Mouse (Mus musculus): ENCODE results near the gene Ints5. TPM values are rescaled to one million over a fixed set of nuclear protein-coding genes. Genes with fewer than 3 reads are reported as not detected.
"Not testable (repeated sequence)": the region's sequence is repeated elsewhere in the genome, so short reads cannot be mapped to it uniquely, and the experiment has no call there.

Ints5 gene
- 10 to 100 TPM; 22.6 to 24.3 TPM for total RNA-seq (2021)

GRCm38 (mm10) chr19:8892829-8893766 lies at the start of gene Ints5:
Ints5 (plus strand) TSS chr19:8893005.
- intact Hi-C loops (cut with DNase I), result no loop called here
- peak; percentile 84 to 89 for DNase-seq (ENCODE audit: low spot score in 2 of 2)

GRCm38 (mm10) chr19:8844371-8845129 lies 48.3 kb upstream of the Ints5 start:
- intact Hi-C loops (cut with DNase I), result loop anchor here (5.0 kb wide), 2 partner anchors 43 to 268 kb away; partner anchors contain the start of genes 1810009A15Rik and Gm49416
- peak; percentile 79 to 83 for DNase-seq (ENCODE audit: low spot score in 2 of 2)

- intact Hi-C loops (cut with DNase I), result no loop called here
- no peak for DNase-seq (ENCODE audit: low spot score in 2 of 2)
Observed at GRCm38 (mm10) chr19:8848356-8848755, 44.4 kb upstream of the Ints5 start.

GRCm38 (mm10) chr19:8850402-8850901 lies 42.4 kb upstream of the Ints5 start, which contains the start of gene Lrrn4cl:
Lrrn4cl (plus strand) TSS chr19:8850768.
- intact Hi-C loops (cut with DNase I), result no loop called here
- no peak for DNase-seq (ENCODE audit: low spot score in 2 of 2)

GRCm38 (mm10) chr19:8851639-8852038 lies 41.2 kb upstream of the Ints5 start:
- intact Hi-C loops (cut with DNase I), result no loop called here
- DNase-seq (ENCODE audit: low spot score in 2 of 2), result no peak

- intact Hi-C loops (cut with DNase I), result no loop called here
- peak in 1 of 2 experiments; percentile 70 for DNase-seq (ENCODE audit: low spot score in 2 of 2)
Observed at GRCm38 (mm10) chr19:8852236-8852928, 40.4 kb upstream of the Ints5 start.

GRCm38 (mm10) chr19:8853117-8853516 lies 39.7 kb upstream of the Ints5 start:
- intact Hi-C loops (cut with DNase I), result no loop called here
- DNase-seq (ENCODE audit: low spot score in 2 of 2), result peak in 1 of 2 experiments; percentile 76

GRCm38 (mm10) chr19:8857689-8858088 lies 35.1 kb upstream of the Ints5 start:
- intact Hi-C loops (cut with DNase I), result loop anchor here (5.0 kb wide), 1 partner anchor 255 kb away; no protein-coding TSS in a partner anchor
- no peak for DNase-seq (ENCODE audit: low spot score in 2 of 2)

GRCm38 (mm10) chr19:8859018-8859417 lies 33.8 kb upstream of the Ints5 start:
- DNase-seq (ENCODE audit: low spot score in 2 of 2), result no peak
- intact Hi-C loops (cut with DNase I), result loop anchor here (5.0 kb wide), 1 partner anchor 253 kb away; no protein-coding TSS in a partner anchor

GRCm38 (mm10) chr19:8864265-8864664 lies 28.5 kb upstream of the Ints5 start:
- intact Hi-C loops (cut with DNase I), result no loop called here
- DNase-seq (ENCODE audit: low spot score in 2 of 2), result peak in 1 of 2 experiments; percentile 71

GRCm38 (mm10) chr19:8870381-8870780 lies 22.4 kb upstream of the Ints5 start:
- intact Hi-C loops (cut with DNase I); DNase-seq (ENCODE audit: low spot score in 2 of 2): not testable (repeated sequence)

- no peak for DNase-seq (ENCODE audit: low spot score in 2 of 2)
- intact Hi-C loops (cut with DNase I), result no loop called here
Observed at GRCm38 (mm10) chr19:8870838-8871237, 22.0 kb upstream of the Ints5 start.

GRCm38 (mm10) chr19:8871267-8872186 lies 21.3 kb upstream of the Ints5 start, which contains the start of gene Ubxn1:
Ubxn1 (plus strand) TSS chr19:8871496.
- intact Hi-C loops (cut with DNase I), result no loop called here
- DNase-seq (ENCODE audit: low spot score in 2 of 2), result peak; percentile 96 to 99

GRCm38 (mm10) chr19:8872266-8872840 lies 20.5 kb upstream of the Ints5 start:
- intact Hi-C loops (cut with DNase I), result no loop called here
- DNase-seq (ENCODE audit: low spot score in 2 of 2), result no peak

GRCm38 (mm10) chr19:8875031-8875430 lies 17.8 kb upstream of the Ints5 start:
- intact Hi-C loops (cut with DNase I), result no loop called here
- DNase-seq (ENCODE audit: low spot score in 2 of 2), result no peak

- DNase-seq (ENCODE audit: low spot score in 2 of 2), result peak; percentile 89 to 93
- intact Hi-C loops (cut with DNase I), result no loop called here
Observed at GRCm38 (mm10) chr19:8880311-8881033, 12.3 kb upstream of the Ints5 start, which contains the start of gene Uqcc3. Uqcc3 (minus strand) TSS chr19:8880923.

GRCm38 (mm10) chr19:8881034-8881392 lies 11.8 kb upstream of the Ints5 start:
- no peak for DNase-seq (ENCODE audit: low spot score in 2 of 2)
- intact Hi-C loops (cut with DNase I), result no loop called here
